7 mouse cellular contexts compared by ENCODE assay signal in genomic region chr13:48849155-48849554, GRCm38 (mm10). TPM values are rescaled to one million over a fixed set of nuclear protein-coding genes. Genes with fewer than 3 reads are reported as not detected.
DNase-seq lines count a peak whose midpoint lies in the region; ATAC-seq lines count a peak whose summit lies in the region.

No protein-coding gene starts in this region.

- no peak overlapping the region for H3K4me3 ChIP-seq in kidney, embryonic 14.5 days (ENCODE audit: low read length)

- DNase-seq in kidney, adult 11 months: peak; percentile 54
- DNase-seq in ZHBTc4 (ENCODE audit: low read depth, low spot score): peak; percentile 9
- DNase-seq in cerebellum, adult 9-10 months: peak; percentile 69
- DNase-seq in kidney, postnatal 4 days: peak; percentile 68 to 72
- no peak for DNase-seq in ovary, postnatal 14 days (ENCODE audit: low spot score)
- DNase-seq in frontal cortex, postnatal 14 days (ENCODE audit: low spot score in 2 of 2): no peak

- H3K4me2 ChIP-seq in kidney, embryonic 14.5 days (replicated peaks; ENCODE audit: low read depth, low read length): no peak overlapping the region

- WGBS in kidney, embryonic 14.5 days: 26% methylated on average over 3 of the region's 3 CpGs

- ATAC-seq in kidney, embryonic 14.5 days (ENCODE audit: low FRiP score, low TSS enrichment): no peak

- H3K27ac ChIP-seq in kidney, embryonic 14.5 days (ENCODE audit: low read depth, low read length): no peak overlapping the region

- peaks cover 11% of the 10 kb centered on the region; the same call in 1 of the 2 replicates for H3K4me1 ChIP-seq in kidney, embryonic 14.5 days (ENCODE audit: control insufficient read depth, insufficient read depth, low read length)

- 0 out of 2 replicates have a peak, but pooled peaks cover 3% of the 10 kb centered on the region for H3K36me3 ChIP-seq in kidney, embryonic 14.5 days (ENCODE audit: control insufficient read depth, insufficient read depth, low read length)

- no peaks in the 10 kb centered on the region for H3K27me3 ChIP-seq in kidney, embryonic 14.5 days (ENCODE audit: control insufficient read depth, insufficient read depth, low read length)

- no peaks in the 10 kb centered on the region for H3K9me3 ChIP-seq in kidney, embryonic 14.5 days (ENCODE audit: control insufficient read depth, low read length)

- H3K9ac ChIP-seq in kidney, embryonic 14.5 days (ENCODE audit: low read depth, low read length): no peak overlapping the region

RNA-seq across cellular contexts. Expression of gene Phf2, which starts 21.8 kb away (rescaled TPM):
- polyA plus RNA-seq in kidney, embryonic 14.5 days (2014; fragmentation: Nextera tagmentation; extraction: Ambion mirVana): 9.9 and 11.8 TPM in 2 replicates

Comparison
In these comparisons a context has a peak if more than half of its experiments do, and no peak if none do; other contexts are left out.
1. DNase-seq: peak in kidney, adult 11 months (single experiment), ZHBTc4 (single experiment), cerebellum, adult 9-10 months (single experiment) and kidney, postnatal 4 days (2 of 2); none in ovary, postnatal 14 days (single experiment) and frontal cortex, postnatal 14 days (0 of 2).